Mouse (Mus musculus) lung, postnatal 14 days (tissue): Measurements from ENCODE around the gene Ccnb2.

Experiments used
- DNase-seq: peaks from one replicate; pipeline ENCODE4 v3.0.0; 2021

Gene Ccnb2

DNA sequence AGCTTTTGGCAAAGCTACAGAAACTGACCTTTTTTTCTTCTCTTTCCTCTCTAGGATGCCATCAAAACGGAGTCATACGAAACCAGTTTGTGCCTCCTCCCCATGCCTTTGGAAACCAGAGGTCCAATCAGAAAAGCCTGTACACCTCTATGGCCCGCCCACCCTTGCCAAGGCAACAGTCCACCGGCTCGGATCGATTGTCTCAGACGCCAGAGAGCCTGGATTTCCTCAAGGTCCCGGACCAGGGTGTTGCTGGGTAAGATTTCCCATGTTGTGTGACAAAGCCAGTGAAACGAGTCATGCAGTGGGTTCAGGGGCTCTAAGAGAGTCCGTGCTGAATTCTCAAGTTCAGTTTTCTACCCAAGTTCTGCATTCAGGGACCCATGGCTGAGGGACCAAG lies 37.6 kb downstream of the Ccnb2 start:
- DNase-seq, result no peak

DNA sequence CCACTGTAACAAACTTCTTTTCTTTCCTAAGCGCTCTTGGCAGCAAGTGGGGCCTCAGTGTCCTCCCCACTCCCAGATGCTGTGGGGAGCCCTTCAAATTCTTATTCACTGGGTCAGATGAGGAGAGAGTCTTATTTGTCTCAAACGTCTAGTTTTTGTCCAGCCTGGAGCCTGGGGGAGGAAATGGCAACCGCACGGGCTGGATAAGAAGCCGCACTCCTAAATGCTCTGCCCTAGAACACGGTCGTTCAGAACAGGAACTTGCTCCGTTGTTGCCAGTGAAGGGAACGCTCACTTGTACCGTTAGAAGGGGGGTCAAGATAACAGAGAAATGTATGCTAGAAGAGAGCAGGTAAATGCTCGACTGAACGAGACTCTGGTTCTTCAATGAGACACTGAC lies 39.3 kb downstream of the Ccnb2 start:
- DNase-seq, result no peak

DNA sequence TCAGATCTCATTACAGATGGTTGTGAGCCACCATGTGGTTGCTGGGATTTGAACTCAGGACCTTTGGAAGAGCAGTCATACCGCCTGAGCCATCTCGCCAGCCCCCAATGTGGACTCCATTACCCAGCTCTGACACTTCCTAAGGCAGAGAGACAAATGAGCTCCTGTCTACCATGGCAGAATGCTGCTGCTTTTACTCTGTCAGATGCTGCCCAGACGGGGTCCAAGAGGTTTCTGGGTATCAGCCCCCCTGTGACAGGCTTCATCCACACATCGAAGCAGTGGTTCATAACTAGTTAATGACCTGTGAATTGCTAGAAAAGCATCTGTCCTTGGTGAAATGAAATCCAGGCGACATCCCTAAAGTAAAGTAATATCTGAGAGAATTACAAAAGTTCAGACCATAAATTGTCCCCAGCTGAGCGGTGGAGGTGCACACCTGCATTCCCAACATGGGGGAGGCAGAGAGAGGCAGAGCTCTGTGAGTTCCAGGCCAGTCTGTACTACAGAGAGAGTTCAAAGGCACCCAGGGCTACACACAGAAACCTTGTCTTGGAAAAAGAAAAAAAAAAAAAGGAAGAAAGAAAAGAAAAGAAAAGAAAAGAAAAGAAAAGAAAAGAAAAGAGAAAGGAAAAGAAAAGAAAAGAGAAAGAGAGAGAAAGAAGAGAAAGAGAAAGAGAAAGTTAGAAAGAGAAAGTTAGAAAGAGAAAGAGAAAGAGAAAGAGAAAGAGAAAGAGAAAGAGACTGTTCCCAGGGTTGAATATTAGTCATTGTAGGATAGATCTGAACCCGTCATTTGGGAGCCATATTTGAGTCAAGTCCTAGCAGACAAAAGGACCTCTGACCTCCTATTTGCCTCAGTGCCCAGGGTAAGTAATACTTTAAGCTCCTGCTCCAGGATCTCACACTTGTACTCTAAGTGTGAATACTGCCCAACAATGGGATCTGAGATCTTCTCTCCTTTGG lies 41.6 kb downstream of the Ccnb2 start:
- no peak for DNase-seq

DNA sequence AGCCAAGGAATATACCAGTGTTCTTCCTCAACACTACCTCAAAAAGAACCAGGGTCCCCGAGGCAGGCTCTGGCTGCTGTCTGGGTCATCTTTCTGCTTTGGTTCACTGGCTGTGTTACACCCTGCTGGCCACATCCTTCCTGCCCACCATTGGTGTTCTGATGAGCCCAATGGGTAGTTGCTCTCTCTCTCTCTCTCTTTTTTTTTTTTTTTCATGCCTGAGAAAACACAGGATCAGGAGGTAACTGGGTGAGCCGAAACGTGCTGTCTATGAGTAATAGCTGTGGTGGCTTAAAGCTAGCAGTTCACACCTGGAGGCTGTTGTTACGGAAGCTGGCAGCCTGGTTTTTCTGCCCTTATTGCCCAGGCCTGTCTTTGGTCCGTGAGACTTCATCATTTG lies 49.7 kb downstream of the Ccnb2 start:
- DNase-seq, result no peak

DNA sequence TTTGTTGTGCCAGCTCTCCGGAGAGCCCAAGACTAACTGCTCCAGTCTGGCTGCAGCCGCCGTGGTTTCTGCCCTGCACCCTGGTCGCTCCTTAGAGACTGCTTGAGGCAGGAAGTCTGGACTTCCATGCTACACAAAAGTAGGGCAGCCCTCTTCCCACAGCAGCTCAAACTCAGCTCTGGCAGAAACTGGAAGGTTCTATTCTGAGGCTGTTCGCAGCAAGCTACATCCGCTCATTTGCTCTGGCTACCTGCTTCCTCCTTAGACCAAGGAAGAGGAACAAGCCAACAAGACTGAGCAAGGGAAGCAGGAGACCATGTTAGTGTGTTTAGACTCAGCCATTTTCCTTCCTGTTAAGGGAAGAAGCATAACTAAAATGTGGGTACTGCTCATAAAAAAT lies 54.4 kb downstream of the Ccnb2 start:
- DNase-seq, result no peak

DNA sequence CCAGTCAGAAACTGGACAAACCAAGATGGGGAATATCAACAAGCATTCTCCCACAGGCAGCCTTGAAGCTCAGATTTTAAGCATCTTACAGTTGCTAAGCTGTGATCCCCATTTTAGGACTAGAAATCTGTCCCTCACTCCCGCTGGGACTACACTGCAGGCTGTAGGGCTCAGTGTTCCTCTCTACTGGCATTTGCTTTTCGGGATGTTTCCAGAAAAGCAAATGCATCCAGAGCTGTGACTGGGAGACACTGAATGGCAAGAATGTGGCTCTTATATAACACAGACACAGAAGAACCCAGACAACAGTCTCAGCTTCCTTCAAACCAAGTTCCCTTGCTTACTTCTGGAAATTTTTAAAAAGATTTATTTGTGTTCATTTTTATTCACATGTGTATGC lies 55.4 kb downstream of the Ccnb2 start:
- no peak for DNase-seq

DNA sequence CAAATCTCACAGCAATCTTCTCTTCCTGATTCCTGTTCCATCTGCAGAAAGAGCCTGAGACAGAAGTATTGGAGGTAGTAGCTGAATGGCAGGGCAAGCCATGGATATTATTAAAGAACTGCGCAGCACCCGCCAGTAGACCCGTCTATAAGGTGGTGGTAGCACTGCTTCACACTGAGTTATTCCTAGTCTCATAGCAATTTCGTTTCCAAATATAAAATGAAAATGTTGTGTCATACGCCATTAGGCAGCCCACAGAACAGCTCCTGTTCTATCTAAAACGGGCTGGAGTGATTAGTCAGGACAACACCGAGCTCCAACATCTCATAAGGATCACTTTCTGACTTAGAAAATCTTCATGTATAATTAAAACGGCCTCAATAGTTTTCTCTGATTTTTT lies 56.6 kb downstream of the Ccnb2 start:
- no peak for DNase-seq

DNA sequence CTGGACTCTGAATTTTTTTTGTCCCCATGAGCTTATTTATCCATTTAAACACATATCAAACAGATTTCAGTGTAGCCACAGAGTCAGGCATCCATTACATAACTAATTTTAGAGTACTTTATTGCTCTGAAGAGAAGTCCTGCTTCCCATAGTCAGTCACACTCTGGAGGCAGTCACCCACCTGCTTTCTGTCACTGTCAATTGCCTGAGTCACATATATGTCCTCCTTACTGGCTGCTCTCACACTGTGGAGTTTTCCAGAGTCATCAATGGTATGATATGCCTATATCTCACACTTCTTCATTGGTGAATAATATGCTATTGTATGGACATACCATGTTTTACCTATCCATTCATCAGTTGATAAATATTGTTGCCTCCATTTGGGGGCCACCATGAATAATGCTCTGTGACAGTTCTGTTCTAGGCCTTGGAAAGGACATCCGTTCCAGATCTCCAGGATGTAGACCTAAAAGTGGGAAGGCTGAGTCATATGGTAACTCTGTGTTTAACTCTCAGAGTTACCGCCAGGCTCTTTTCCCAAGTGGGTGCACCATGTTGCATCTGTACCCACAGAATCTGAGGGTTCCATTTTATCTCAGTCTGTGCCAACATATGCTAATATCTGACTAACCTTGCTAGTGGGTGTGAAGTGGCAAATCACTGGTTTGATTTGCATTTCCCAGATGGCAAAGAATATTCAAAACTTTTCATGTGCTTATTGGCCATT lies 61.8 kb downstream of the Ccnb2 start:
- no peak for DNase-seq
